Mouse (Mus musculus): ENCODE data around the gene Col4a1. TPM values are rescaled to one million over a fixed set of nuclear protein-coding genes. Genes with fewer than 3 reads are reported as not detected.

Col4a1 gene
- polyA plus RNA-seq, 1 experiment: 111 TPM

- TF ChIP-seq CTCF (IDR thresholded peaks at IDR 0.05; ENCODE audit: extremely low read depth, insufficient read depth, insufficient read length, insufficient replicate concordance): no peak
- no peak for TF ChIP-seq POLR2A (IDR thresholded peaks at IDR 0.05; ENCODE audit: low read depth, low read length)
- Histone ChIP-seq H3K4me1 (ENCODE audit: control insufficient read depth, insufficient read depth, insufficient read length) (peaks cover 17% of the 10 kb centered on the region; the same call in 1 of the 2 replicates), H3K36me3 (ENCODE audit: control insufficient read depth, insufficient read depth, low read length) (no peaks in the 10 kb centered on the region), H3K4me3 (ENCODE audit: extremely low read depth, insufficient read depth, insufficient read length) (no peak overlapping the region), H3K27me3 (ENCODE audit: control insufficient read depth, insufficient read depth, low read length) (no peaks in the 10 kb centered on the region), H3K27ac (ENCODE audit: insufficient read depth, low read length) (peak overlapping the region; percentile 47)
- 51% methylated on average over 11 of the region's 11 CpGs for WGBS
- peak in 1 of 2 experiments; percentile 42 for DNase-seq (ENCODE audit: low read depth in 1 of 2, low spot score in 2 of 2)
Observed at GRCm38 (mm10) chr8:11181420-11182147, 131.0 kb downstream of the Col4a1 start.

GRCm38 (mm10) chr8:11179869-11180268, 132.8 kb downstream of the Col4a1 start:
- Histone ChIP-seq H3K4me1 (ENCODE audit: control insufficient read depth, insufficient read depth, insufficient read length) (peaks cover 17% of the 10 kb centered on the region; the same call in 1 of the 2 replicates), H3K27me3 (ENCODE audit: control insufficient read depth, insufficient read depth, low read length) (no peaks in the 10 kb centered on the region), H3K27ac (ENCODE audit: insufficient read depth, low read length) (no peak overlapping the region), H3K4me3 (ENCODE audit: extremely low read depth, insufficient read depth, insufficient read length) (no peak overlapping the region), H3K36me3 (ENCODE audit: control insufficient read depth, insufficient read depth, low read length) (no peaks in the 10 kb centered on the region)
- no peak for DNase-seq (ENCODE audit: low read depth in 1 of 2, low spot score in 2 of 2)
- WGBS: 65% methylated on average over 3 of the region's 3 CpGs
- no peak for TF ChIP-seq POLR2A (IDR thresholded peaks at IDR 0.05; ENCODE audit: low read depth, low read length)
- no peak for TF ChIP-seq CTCF (IDR thresholded peaks at IDR 0.05; ENCODE audit: extremely low read depth, insufficient read depth, insufficient read length, insufficient replicate concordance)

- H3K4me1 ChIP-seq (ENCODE audit: control insufficient read depth, insufficient read depth, insufficient read length): peaks cover 8% of the 10 kb centered on the region; the same call in 1 of the 2 replicates
- H3K27me3 ChIP-seq (ENCODE audit: control insufficient read depth, insufficient read depth, low read length): no peaks in the 10 kb centered on the region
- no peak for DNase-seq (ENCODE audit: low read depth in 1 of 2, low spot score in 2 of 2)
- H3K27ac ChIP-seq (ENCODE audit: insufficient read depth, low read length): no peak overlapping the region
- H3K36me3 ChIP-seq (ENCODE audit: control insufficient read depth, insufficient read depth, low read length): no peaks in the 10 kb centered on the region
- H3K4me3 ChIP-seq (ENCODE audit: extremely low read depth, insufficient read depth, insufficient read length): no peak overlapping the region
- 90% methylated on average over 7 of the region's 7 CpGs for WGBS
- TF ChIP-seq POLR2A (IDR thresholded peaks at IDR 0.05; ENCODE audit: low read depth, low read length) (no peak), CTCF (IDR thresholded peaks at IDR 0.05; ENCODE audit: extremely low read depth, insufficient read depth, insufficient read length, insufficient replicate concordance) (no peak)
Observed at GRCm38 (mm10) chr8:11176393-11176792, 136.2 kb downstream of the Col4a1 start.

GRCm38 (mm10) chr8:11173284-11174191, 139.1 kb downstream of the Col4a1 start:
- 0 out of 2 replicates have a peak, but pooled peaks cover under 1% of the 10 kb centered on the region for H3K4me1 ChIP-seq (ENCODE audit: control insufficient read depth, insufficient read depth, insufficient read length)
- no peaks in the 10 kb centered on the region for H3K36me3 ChIP-seq (ENCODE audit: control insufficient read depth, insufficient read depth, low read length)
- peak; percentile 44 to 45 for DNase-seq (ENCODE audit: low read depth in 1 of 2, low spot score in 2 of 2)
- 55% methylated on average over 17 of the region's 17 CpGs for WGBS
- TF ChIP-seq POLR2A (IDR thresholded peaks at IDR 0.05; ENCODE audit: low read depth, low read length): no peak
- peak; percentile 82; the same call in 1 of the 2 replicates for TF ChIP-seq CTCF (IDR thresholded peaks at IDR 0.05; ENCODE audit: extremely low read depth, insufficient read depth, insufficient read length, insufficient replicate concordance)
- H3K27me3 ChIP-seq (ENCODE audit: control insufficient read depth, insufficient read depth, low read length): no peaks in the 10 kb centered on the region
- H3K4me3 ChIP-seq (ENCODE audit: extremely low read depth, insufficient read depth, insufficient read length): no peak overlapping the region
- no peak overlapping the region for H3K27ac ChIP-seq (ENCODE audit: insufficient read depth, low read length)

GRCm38 (mm10) chr8:11171526-11171925, 141.1 kb downstream of the Col4a1 start:
- Histone ChIP-seq H3K4me3 (ENCODE audit: extremely low read depth, insufficient read depth, insufficient read length) (no peak overlapping the region), H3K36me3 (ENCODE audit: control insufficient read depth, insufficient read depth, low read length) (no peaks in the 10 kb centered on the region), H3K27me3 (ENCODE audit: control insufficient read depth, insufficient read depth, low read length) (no peaks in the 10 kb centered on the region), H3K4me1 (ENCODE audit: control insufficient read depth, insufficient read depth, insufficient read length) (peaks cover 3% of the 10 kb centered on the region; the same call in 1 of the 2 replicates), H3K27ac (ENCODE audit: insufficient read depth, low read length) (no peak overlapping the region)
- no peak for TF ChIP-seq POLR2A (IDR thresholded peaks at IDR 0.05; ENCODE audit: low read depth, low read length)
- TF ChIP-seq CTCF (IDR thresholded peaks at IDR 0.05; ENCODE audit: extremely low read depth, insufficient read depth, insufficient read length, insufficient replicate concordance): no peak
- DNase-seq (ENCODE audit: low read depth in 1 of 2, low spot score in 2 of 2): no peak
- WGBS: 85% methylated on average over 7 of the region's 7 CpGs

GRCm38 (mm10) chr8:11169383-11169782, 143.2 kb downstream of the Col4a1 start:
- Histone ChIP-seq H3K4me1 (ENCODE audit: control insufficient read depth, insufficient read depth, insufficient read length) (peaks cover 3% of the 10 kb centered on the region; the same call in 1 of the 2 replicates), H3K4me3 (ENCODE audit: extremely low read depth, insufficient read depth, insufficient read length) (no peak overlapping the region), H3K27ac (ENCODE audit: insufficient read depth, low read length) (no peak overlapping the region), H3K27me3 (ENCODE audit: control insufficient read depth, insufficient read depth, low read length) (no peaks in the 10 kb centered on the region), H3K36me3 (ENCODE audit: control insufficient read depth, insufficient read depth, low read length) (no peaks in the 10 kb centered on the region)
- WGBS: 70% methylated on average over 2 of the region's 2 CpGs
- DNase-seq (ENCODE audit: low read depth in 1 of 2, low spot score in 2 of 2): no peak
- TF ChIP-seq POLR2A (IDR thresholded peaks at IDR 0.05; ENCODE audit: low read depth, low read length) (no peak), CTCF (IDR thresholded peaks at IDR 0.05; ENCODE audit: extremely low read depth, insufficient read depth, insufficient read length, insufficient replicate concordance) (no peak)
